Mouse (Mus musculus) embryonic fibroblast, embryonic 13.5 days (primary cell): ENCODE data around the gene Tubg2.

Experiments used
- CTCF ChIP-seq: IDR thresholded peaks from 2 replicates; pipeline ENCODE4 v1.5.1; 2011; ENCODE audit warnings: mild to moderate bottlenecking, control low read depth, low read length, moderate library complexity, borderline replicate concordance; ENCODE audit not compliant: insufficient read depth
- POLR2A ChIP-seq: IDR thresholded peaks from 2 replicates; pipeline ENCODE4 v1.6.1; 2011; ENCODE audit warnings: low read depth, mild to moderate bottlenecking, control low read depth, low read length, moderate library complexity

- TF ChIP-seq CTCF (no peak), POLR2A (no peak)
These were observed 46.4 kb upstream of the Tubg2 start for GRCm38 (mm10) chr11:101109351-101109750.
